Mouse (Mus musculus) monocyte, adult 5-6 weeks (primary cell): Measurements from ENCODE around the gene Nme4. TPM values are rescaled to one million over a fixed set of nuclear protein-coding genes. Genes with fewer than 3 reads are reported as not detected.

Source experiments
- ATAC-seq: fragments of 153-309, 156-312 bp; replicated peaks from 2 replicates; pipeline ENCODE4 v1.8.0; 2017; ENCODE audit warnings: mild to moderate bottlenecking; ENCODE audit not compliant: low TSS enrichment, insufficient number of reproducible peaks, severe bottlenecking, poor library complexity, low FRiP score
- total RNA-seq: library from RNA; stranded (forward); fragments of 200-1000, 200-491, 200-594 nt; gene quantifications from 3 replicates; pipeline ENCODE4 v1.2.3, GENCODE M21; 2017

Nme4 gene
- total RNA-seq: 1.1 TPM in 1 of 3 replicates, not detected in the others

DNA sequence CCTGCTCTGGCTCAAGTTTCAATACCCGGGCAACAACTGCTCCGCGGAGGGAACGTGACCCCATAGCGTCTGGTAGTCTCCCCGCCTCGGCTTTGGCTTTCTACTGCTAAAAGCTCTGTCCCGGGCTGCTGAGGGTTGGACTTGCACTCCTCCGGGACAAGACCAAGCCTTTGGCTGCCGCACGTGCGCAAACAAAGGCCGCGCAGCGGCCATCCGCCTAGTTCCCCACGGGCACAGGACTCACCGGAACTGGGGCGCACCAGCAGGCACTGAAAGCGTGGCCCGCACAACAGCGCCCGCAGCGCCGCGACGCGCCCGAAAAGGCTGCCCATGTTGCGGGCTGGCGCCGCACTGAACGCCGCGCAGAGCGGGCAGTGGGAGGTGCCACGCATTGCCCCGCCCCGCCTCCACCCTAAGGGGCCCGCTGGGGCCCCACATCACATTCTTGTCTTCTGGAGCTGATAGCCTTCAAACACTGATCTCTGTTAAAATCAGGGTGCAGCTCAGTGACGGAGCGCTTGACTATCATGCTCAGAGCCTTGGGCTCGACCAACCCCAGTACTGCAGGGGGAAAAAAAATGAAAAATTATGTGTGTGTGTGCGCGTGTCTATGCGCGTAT, at the start of gene Nme4:
Nme4 (minus strand) TSS at position 482 of the 620 bp plus-strand sequence.
- no peak for ATAC-seq

DNA sequence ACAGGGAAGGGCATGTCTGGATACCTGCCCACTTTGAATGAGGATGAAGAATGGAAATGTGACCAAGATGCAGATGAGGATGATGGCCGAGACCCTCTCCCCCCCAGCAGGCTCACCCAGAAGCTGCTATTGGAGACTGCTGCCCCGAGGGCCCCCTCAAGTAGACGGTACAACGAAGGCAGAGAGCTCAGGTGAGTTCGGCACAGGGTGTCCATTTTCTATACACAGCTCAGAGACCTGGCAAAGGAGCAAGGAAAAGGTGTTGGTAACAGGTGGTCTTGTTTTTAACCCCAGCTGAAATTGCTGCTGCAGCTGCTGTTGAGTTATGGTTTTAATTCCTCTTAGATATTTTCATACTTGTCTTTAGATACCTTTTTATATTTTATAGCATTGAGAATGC, 48.0 kb upstream of the Nme4 start:
- no peak for ATAC-seq

DNA sequence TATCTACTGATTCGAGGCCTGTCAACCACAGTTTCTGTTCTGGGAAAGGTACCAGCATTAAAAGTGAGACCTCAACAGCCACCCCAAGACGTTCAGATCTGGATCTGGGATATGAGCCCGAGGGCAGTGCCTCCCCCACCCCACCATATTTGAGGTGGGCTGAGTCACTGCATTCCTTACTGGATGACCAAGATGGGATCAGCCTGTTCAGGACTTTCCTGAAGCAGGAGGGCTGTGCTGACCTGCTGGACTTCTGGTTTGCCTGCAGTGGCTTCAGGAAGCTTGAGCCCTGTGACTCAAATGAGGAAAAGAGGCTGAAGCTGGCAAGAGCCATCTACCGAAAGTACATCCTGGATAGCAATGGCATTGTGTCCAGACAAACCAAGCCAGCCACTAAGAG, 47.4 kb upstream of the Nme4 start:
- no peak for ATAC-seq

GRCm38 (mm10) chr17:26138901-26139381, 43.5 kb upstream of the Nme4 start:
- ATAC-seq: no peak

GRCm38 (mm10) chr17:26138239-26138836, 42.9 kb upstream of the Nme4 start, which contains the start of gene Axin1:
TSS of gene Axin1 (plus strand) at chr17:26138688.
- ATAC-seq: peak; percentile 96

DNA sequence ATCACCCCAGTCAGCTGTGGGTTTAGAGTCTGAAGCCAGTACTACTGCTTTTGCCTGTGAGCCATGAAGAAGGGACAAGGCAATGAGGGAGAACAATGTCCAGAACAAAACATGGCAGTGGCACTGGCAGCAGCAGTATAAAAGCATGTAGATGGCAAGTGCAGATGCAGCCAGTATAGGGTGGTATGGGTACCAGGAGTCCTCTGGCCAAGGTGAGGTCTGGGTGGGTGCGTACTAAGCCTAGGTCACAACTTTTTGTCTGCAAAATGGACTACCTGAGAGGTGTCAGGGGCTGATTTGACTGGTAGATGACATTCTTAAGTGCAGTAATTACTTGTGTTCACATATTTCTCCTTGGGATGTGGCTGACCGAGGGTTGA, 42.3 kb upstream of the Nme4 start:
- no peak for ATAC-seq

DNA sequence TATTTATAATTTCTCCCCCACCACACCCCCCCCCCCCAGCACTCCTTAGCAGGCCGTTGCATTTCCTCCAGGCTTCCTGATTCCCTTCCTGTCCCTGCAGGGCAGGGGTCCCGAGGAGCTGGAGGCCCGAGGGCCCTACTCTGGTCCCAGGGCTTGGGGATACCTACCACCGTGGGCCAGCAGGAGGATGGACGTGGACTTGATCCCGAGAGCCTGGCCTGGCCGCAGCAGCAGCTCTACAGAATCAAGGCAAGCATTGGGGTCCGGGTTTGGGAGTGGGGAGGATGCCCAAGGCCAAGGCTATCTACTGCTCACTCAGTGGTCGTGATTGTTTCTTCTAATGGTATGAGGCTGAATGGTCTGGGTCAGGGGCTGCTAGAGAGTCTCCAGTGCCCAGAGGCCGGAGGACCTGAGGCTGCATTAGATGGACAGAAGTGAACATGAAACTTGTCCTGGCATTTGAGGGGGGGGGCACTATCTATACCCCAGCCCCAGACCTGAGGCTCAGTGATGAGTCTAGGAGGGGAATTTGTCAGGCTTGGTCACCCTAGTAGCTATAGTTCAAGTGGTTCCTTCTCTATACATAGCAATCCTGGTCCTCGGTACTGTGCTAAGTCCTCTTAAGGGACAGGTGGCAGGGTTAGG, 41.8 kb upstream of the Nme4 start:
- no peak for ATAC-seq

DNA sequence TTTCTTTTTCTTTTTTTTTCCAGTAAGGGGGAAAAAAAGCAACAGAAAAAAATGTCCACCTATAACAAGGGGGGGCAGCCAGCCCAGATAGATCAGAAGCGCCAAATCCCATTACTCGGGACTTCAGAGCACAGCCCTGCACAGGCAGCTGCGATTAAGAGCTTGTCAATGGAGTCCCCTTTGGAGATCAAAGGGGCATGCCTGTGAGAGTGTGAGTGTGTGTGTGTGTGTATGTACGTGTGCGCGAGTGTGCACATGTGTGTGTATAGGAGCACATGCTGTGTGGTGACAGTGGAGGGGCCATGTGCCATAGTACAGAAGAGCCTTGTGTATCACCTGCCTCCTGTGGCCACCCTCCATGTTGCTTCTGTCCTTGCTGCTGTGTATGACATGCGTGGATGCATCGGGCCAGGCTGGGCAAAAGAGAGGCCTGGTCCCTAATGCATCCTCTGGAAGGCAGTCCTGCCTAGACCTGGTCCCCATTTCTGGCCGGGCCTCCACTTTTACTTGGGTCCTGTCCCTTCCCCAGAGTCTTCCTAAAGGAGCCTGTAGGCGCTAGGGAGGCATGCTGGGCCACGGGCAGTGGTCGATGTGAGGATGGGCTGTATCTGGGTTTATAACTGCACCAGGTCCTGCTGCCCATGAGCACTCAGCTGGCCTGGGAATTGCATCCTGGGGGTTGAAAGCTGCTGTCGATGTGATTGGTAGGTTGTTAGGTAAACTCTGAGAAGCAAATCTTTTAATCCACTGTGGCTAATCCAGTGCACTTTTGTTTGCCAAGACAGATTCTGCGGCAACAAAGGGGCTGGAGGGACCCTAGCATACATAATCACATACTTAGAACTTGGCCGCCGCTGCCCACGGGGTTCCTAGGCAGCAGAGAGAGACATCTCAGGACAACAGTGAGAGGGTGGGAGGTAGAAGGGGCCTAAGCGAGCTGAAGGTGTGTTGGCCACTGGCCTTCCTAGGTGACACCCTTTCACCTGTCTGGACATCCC, 36.8 kb upstream of the Nme4 start:
- no peak for ATAC-seq

- ATAC-seq: no peak
Observed at GRCm38 (mm10) chr17:26131062-26131732, 35.8 kb upstream of the Nme4 start.

- ATAC-seq: no peak
Observed at GRCm38 (mm10) chr17:26125226-26125625, 29.8 kb upstream of the Nme4 start.

DNA sequence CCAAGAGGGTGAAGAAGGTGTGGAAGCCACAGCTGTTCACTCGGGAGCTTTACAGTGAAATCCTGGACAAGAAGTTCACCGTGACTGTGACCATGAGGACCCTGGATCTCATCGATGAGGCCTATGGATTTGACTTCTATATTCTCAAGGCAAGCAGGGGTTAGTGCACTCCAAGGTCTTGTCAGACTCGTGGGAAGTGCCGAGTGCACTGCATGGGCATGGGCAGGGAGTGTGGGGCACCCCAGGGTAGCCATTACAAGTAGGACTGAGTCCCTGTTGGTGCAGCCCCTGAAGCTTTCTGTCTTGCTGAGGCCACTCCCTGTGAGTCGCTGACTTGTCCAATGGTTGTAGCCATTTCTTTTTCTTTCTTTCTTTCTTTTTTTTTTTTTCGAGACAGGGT, 29.2 kb upstream of the Nme4 start:
- no peak for ATAC-seq

DNA sequence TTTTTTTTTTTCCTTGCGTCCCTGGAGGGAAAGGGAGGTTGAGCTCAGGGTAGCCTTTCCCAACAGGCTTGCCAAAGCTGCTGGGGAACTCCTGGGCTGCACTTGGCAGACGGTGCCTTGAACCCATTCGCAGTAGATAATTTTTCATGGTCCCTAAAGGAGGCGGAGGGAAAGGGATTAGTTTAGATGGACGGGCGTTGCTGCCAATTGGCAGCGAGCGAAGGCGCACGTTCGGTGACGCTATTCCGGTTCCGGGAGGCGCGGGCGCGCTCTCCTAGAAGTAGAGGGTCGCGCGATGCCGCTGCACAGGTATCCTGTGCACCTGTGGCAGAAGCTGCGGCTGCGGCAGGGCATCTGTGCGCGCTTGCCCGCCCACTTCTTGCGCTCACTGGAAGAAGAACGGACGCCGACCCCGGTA, 27.9 kb upstream of the Nme4 start, which contains the start of gene Mrpl28:
Mrpl28 (plus strand) TSS at position 234 of the 418 bp plus-strand sequence.
- peak; percentile 86 for ATAC-seq

DNA sequence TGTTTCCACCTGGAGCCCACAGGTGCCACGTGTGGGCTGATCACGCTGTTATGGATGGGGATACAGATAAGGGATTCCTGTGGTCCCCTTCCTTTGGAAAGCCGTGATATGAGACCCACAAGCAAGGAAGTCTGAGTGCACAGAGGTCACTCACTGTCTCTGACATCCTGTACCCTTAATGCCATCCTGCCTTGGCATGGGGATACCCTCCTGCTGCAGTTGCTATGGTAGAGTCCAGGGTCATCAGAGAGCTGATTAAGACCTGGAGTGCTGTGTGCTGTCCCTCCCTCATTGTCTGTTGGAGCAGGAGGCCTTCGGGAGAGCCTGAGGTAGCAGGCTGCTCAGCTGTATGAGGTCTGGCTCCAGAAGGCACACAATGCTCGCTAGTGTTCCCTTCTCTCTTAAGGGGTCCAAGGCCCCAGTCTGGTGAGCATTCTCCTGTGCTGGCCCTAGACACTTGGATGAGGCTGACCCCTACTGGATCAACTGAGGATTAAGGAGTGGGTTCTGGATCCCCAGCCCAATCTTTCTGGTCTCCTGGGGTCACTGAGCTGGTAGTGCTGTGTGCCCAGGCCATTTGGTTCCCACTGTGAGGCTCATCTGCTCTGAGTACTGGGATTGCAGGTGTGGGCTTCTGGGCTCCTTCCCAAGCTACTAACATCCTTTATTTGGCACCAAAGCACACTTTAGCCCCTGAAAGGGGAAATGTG, 27.2 kb upstream of the Nme4 start:
- no peak for ATAC-seq

DNA sequence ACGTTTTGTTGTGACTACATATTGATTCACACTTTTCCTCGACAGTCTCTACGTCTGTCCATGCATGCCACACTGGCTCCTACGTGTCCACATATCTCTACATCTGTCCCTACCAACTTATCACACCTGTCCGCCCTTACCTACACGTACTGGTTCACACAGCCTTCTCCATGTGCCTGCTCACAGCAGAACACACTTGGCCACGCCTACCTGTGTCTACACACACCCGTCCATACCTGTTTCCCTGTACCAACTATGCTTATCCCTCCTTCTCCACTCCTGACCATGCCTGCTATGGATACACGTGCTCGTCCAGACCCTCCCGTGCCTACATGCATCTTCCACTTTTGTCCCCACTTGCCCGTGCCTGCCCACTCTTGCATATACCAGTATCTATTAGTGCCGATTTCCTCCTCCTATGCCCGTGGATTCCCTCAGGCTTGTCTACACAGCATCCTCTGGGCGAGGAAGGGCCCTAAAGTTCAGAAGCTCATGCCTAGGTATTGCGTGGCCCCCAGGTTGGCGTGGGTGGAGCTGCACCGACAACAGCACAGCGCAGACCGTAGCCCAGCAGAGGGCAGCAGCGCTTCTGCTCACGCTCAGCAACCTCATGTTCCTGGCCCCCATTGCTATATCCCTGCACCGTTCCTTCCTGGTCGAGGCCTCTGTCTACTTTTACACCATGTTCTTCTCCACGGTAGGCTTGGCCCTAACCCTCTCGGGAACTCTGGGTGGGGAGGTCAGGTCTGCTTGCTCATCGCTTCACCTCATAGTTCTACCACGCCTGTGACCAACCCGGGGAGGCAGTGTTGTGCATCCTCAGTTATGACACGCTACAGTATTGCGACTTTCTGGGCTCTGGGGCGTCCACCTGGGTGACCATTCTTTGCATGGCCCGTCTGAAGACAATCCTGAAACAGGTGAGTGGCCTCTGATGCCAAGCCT, 24.6 kb upstream of the Nme4 start:
- peak; percentile 25; the same call in 1 of the 2 replicates for ATAC-seq

DNA sequence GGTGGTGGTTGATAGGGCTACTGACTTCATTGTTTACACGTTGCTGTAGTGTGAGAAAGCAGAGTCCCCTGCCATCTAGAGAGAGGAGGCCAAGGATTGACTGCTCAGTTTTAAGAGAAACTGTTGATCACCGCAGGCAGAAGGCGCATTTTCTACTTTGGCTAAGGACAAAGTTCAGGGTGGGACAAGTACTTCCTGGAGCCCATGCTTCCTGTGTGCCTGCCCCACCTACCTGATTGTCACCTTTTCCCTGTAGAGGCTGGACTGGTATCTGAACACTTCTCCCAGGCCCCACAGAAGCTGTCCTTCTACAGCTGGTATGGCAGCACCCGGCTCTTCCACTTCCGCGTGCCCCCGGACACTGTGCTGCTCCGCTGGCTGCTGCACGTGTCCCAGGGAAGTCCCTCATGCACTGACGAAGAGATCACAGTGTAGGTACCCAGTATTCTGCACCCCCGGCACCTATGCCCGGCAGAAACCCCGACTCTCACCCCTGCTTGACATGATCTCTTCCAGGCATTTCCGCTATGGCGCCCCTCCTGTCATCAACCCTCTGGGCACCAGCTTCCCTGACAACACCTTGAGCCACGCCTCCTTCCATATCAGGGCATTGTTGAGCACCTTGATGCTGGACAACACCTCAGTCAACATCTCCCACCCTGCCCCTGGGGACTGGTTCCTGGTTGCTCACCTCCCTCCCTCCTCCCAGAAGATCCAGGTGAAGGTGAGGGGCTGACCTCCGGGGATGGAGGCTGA, 21.3 kb upstream of the Nme4 start:
- no peak for ATAC-seq

- no peak for ATAC-seq
Observed at GRCm38 (mm10) chr17:26115956-26116487, 20.6 kb upstream of the Nme4 start.
